Mouse (Mus musculus) layer of hippocampus, postnatal 10 days (tissue): ENCODE results near the gene Casp14. TPM values are rescaled to one million over a fixed set of nuclear protein-coding genes. Genes with fewer than 3 reads are reported as not detected.

Source experiments
- DNase-seq, 2 experiments: peaks; one replicate each; pipeline ENCODE4 v3.0.0; 2021; ENCODE audit warnings: low spot score in 2 of 2
- long read RNA-seq: library from polyadenylated mRNA; stranded (forward); transcript quantifications from one replicate; pipeline ENCODE4 v2.0.0, GENCODE M21; 2023
- total RNA-seq, 2 experiments: library from RNA; stranded (reverse); gene quantifications; 2 replicates each; pipeline ENCODE4 v1.2.3; 2021

The Casp14 gene
- not detected for total RNA-seq
- long read RNA-seq = 0 reads

- DNase-seq = no peak
These were observed at the start of gene Casp14 for GRCm38 (mm10) chr10:78718056-78718455. TSS of gene Casp14 (minus strand) at chr10:78718294.

- no peak for DNase-seq
These were observed 47.5 kb upstream of the Casp14 start for GRCm38 (mm10) chr10:78765570-78765969.

GRCm38 (mm10) chr10:78756021-78756420, 37.9 kb upstream of the Casp14 start:
- DNase-seq = peak; percentile 83 to 88

GRCm38 (mm10) chr10:78752452-78753191, 34.5 kb upstream of the Casp14 start, which contains the start of gene Ccdc105:
TSS of gene Ccdc105 (minus strand) at chr10:78753065.
- peak; percentile 68 to 78 for DNase-seq

GRCm38 (mm10) chr10:78748946-78749345, 30.9 kb upstream of the Casp14 start:
- DNase-seq = no peak

GRCm38 (mm10) chr10:78748161-78748560, 30.1 kb upstream of the Casp14 start:
- DNase-seq = no peak

- DNase-seq = peak in 1 of 2 experiments; percentile 35
These were observed 29.1 kb upstream of the Casp14 start for GRCm38 (mm10) chr10:78747035-78747721.

GRCm38 (mm10) chr10:78745453-78746232, 27.5 kb upstream of the Casp14 start:
- DNase-seq = no peak

GRCm38 (mm10) chr10:78743721-78744120, 25.6 kb upstream of the Casp14 start:
- no peak for DNase-seq

- no peak for DNase-seq
These were observed 21.7 kb upstream of the Casp14 start for GRCm38 (mm10) chr10:78739821-78740220.

GRCm38 (mm10) chr10:78727876-78728275, 9.8 kb upstream of the Casp14 start:
- DNase-seq = no peak

GRCm38 (mm10) chr10:78727035-78727434, 8.9 kb upstream of the Casp14 start:
- DNase-seq = no peak

- DNase-seq = no peak
These were observed 5.3 kb upstream of the Casp14 start for GRCm38 (mm10) chr10:78723416-78723815.

GRCm38 (mm10) chr10:78722654-78723053, 4.6 kb upstream of the Casp14 start:
- peak; percentile 19 to 52 for DNase-seq

GRCm38 (mm10) chr10:78722036-78722435, 3.9 kb upstream of the Casp14 start:
- no peak for DNase-seq

- no peak for DNase-seq
These were observed 1.9 kb downstream of the Casp14 start for GRCm38 (mm10) chr10:78716231-78716630.

GRCm38 (mm10) chr10:78715156-78715555, 2.9 kb downstream of the Casp14 start:
- no peak for DNase-seq

GRCm38 (mm10) chr10:78714129-78714528, 4.0 kb downstream of the Casp14 start:
- no peak for DNase-seq

- DNase-seq = no peak
These were observed 7.4 kb downstream of the Casp14 start for GRCm38 (mm10) chr10:78710706-78711105.

GRCm38 (mm10) chr10:78700881-78701280, 17.2 kb downstream of the Casp14 start:
- no peak for DNase-seq

GRCm38 (mm10) chr10:78689973-78690372, 28.1 kb downstream of the Casp14 start:
- no peak for DNase-seq
